Mouse (Mus musculus) adrenal gland, adult 2 months (tissue): ENCODE results near the gene Smu1. TPM values are rescaled to one million over a fixed set of nuclear protein-coding genes. Genes with fewer than 3 reads are reported as not detected.

Experiments
- DNase-seq: peaks from one replicate; pipeline ENCODE4 v3.0.0; 2021
- microRNA-seq, 2 experiments: library from miRNA; unstranded; fragments of <30 nt; microRNA quantifications; one replicate each; pipeline ENCODE4 v1.2.0; 2021
- polyA plus RNA-seq: library from polyadenylated mRNA; depleted of rRNA; stranded (reverse); fragments of >200 nt; gene quantifications from 2 replicates; pipeline ENCODE4 v1.2.3, GENCODE M21; 2012; rRNA removed
- total RNA-seq, 2 experiments: library from RNA; stranded (reverse); gene quantifications; 2 replicates each; pipeline ENCODE4 v1.2.3; 2021

Smu1 gene
- total and polyA plus RNA-seq, 3 experiments = 5.6 to 57.9 (median 54.4) TPM

- DNase-seq = no peak
Measured at GRCm38 (mm10) chr4:40757157-40757779, 455 bp downstream of the Smu1 start.

GRCm38 (mm10) chr4:40735351-40735750 lies 22.4 kb downstream of the Smu1 start:
- no peak for DNase-seq

GRCm38 (mm10) chr4:40731262-40731661 lies 26.5 kb downstream of the Smu1 start:
- DNase-seq = no peak

- no peak for DNase-seq
Measured at GRCm38 (mm10) chr4:40727247-40727646, 30.5 kb downstream of the Smu1 start.

- no peak for DNase-seq
Measured at GRCm38 (mm10) chr4:40725554-40725953, 32.2 kb downstream of the Smu1 start.

GRCm38 (mm10) chr4:40725141-40725540 lies 32.6 kb downstream of the Smu1 start:
- no peak for DNase-seq

- no peak for DNase-seq
Measured at GRCm38 (mm10) chr4:40722687-40723460, 34.8 kb downstream of the Smu1 start.

- DNase-seq = peak; percentile 98
Measured at GRCm38 (mm10) chr4:40722011-40722666, 35.6 kb downstream of the Smu1 start, which contains the start of gene Dnaja1. Gene Dnaja1, plus strand, starts transcription at chr4:40722150.

GRCm38 (mm10) chr4:40720910-40721309 lies 36.8 kb downstream of the Smu1 start:
- no peak for DNase-seq

- DNase-seq = no peak
Measured at GRCm38 (mm10) chr4:40717141-40717540, 40.6 kb downstream of the Smu1 start.

- peak; percentile 30 for DNase-seq
Measured at GRCm38 (mm10) chr4:40703710-40704275, 53.9 kb downstream of the Smu1 start.

- DNase-seq = peak; percentile 96
Measured at GRCm38 (mm10) chr4:40702797-40703709, 54.7 kb downstream of the Smu1 start, which contains the start of gene Aptx. Gene Aptx, minus strand, starts transcription at chr4:40703194.

GRCm38 (mm10) chr4:40701796-40702195 lies 55.9 kb downstream of the Smu1 start:
- DNase-seq = no peak

GRCm38 (mm10) chr4:40700216-40700615 lies 57.5 kb downstream of the Smu1 start:
- peak; percentile 57 for DNase-seq

- DNase-seq = no peak
Measured at GRCm38 (mm10) chr4:40697059-40697458, 60.7 kb downstream of the Smu1 start.

GRCm38 (mm10) chr4:40691100-40691499 lies 66.6 kb downstream of the Smu1 start:
- no peak for DNase-seq

Small RNA genes within 50 kb of the gene (microRNA-seq; reads per million reads assigned to microRNA genes)
- 0.22 to 0.41 reads per million in 2 experiments for gene Mir207

Other genes starting within 250 kb of the Smu1 start
- gene Aptx, start 54.7 kb downstream of the Smu1 start, total RNA-seq = 10 to 100 TPM; 16.1 to 18.5 TPM
- gene Aptx, start 54.7 kb downstream of the Smu1 start, polyA plus RNA-seq = 2.4 and 2.6 TPM in 2 replicates
- gene Dnaja1, start 35.8 kb downstream of the Smu1 start, total RNA-seq = 100 to 1,000 TPM; 204 to 715 TPM
- 0.98 and 1.4 TPM in 2 replicates for gene Dnaja1, start 35.8 kb downstream of the Smu1 start, polyA plus RNA-seq
- 10 to 100 TPM; 53.0 to 67.7 TPM for gene B4galt1, start 96.1 kb upstream of the Smu1 start, total RNA-seq
- gene B4galt1, start 96.1 kb upstream of the Smu1 start, polyA plus RNA-seq = 166 and 197 TPM in 2 replicates
- 100 to 1,000 TPM in 1 of 2 experiments, not detected in 1; 112 TPM for gene Spink4, start 162.1 kb upstream of the Smu1 start, total RNA-seq
- gene Spink4, start 162.1 kb upstream of the Smu1 start, polyA plus RNA-seq = 6.3 and 15.7 TPM in 2 replicates
- 100 to 1,000 TPM; 274 to 368 TPM for gene Bag1, start 190.4 kb upstream of the Smu1 start, total RNA-seq
- gene Bag1, start 190.4 kb upstream of the Smu1 start, polyA plus RNA-seq = 268 and 567 TPM in 2 replicates
- 100 to 1,000 TPM; 101 to 104 TPM for gene Chmp5, start 190.5 kb upstream of the Smu1 start, total RNA-seq
- gene Chmp5, start 190.5 kb upstream of the Smu1 start, polyA plus RNA-seq = 4.1 and 4.5 TPM in 2 replicates
- gene Nfx1, start 213.0 kb upstream of the Smu1 start, total RNA-seq = 10 to 100 TPM; 66.1 to 93.2 TPM
- 23.7 and 31.0 TPM in 2 replicates for gene Nfx1, start 213.0 kb upstream of the Smu1 start, polyA plus RNA-seq